Mouse (Mus musculus): Measurements from ENCODE around the gene Tada2a.

GRCm38 (mm10) chr11:84073816-84074764, 55.3 kb downstream of the Tada2a start:
- TF ChIP-seq CTCF (conservative IDR thresholded peaks at IDR 0.05; ENCODE audit: low read length) (no peak), NANOG (IDR thresholded peaks at IDR 0.05; ENCODE audit: borderline replicate concordance, low read length) (no peak), POU5F1 (IDR thresholded peaks at IDR 0.05; ENCODE audit: borderline replicate concordance, low read length) (no peak)

Data from E14TG2a.4 (cell line).